Mouse (Mus musculus): Measurements from ENCODE around the gene Nop2. TPM values are rescaled to one million over a fixed set of nuclear protein-coding genes. Genes with fewer than 3 reads are reported as not detected.
"Not testable (repeated sequence)": the region's sequence is repeated elsewhere in the genome, so short reads cannot be mapped to it uniquely, and the experiment has no call there.

The Nop2 gene
- total RNA-seq, 4 experiments from 2014 or later = 41.6 to 48.8 (median 43.4) TPM

GRCm38 (mm10) chr6:125154550-125154949, 22.8 kb downstream of the Nop2 start:
- DNase-seq = no peak

GRCm38 (mm10) chr6:125155262-125155661, 23.6 kb downstream of the Nop2 start:
- DNase-seq = no peak

GRCm38 (mm10) chr6:125156491-125156890, 24.8 kb downstream of the Nop2 start:
- no peak for DNase-seq

- DNase-seq = no peak
Measured at GRCm38 (mm10) chr6:125156903-125157614, 25.4 kb downstream of the Nop2 start.

- no peak for DNase-seq
Measured at GRCm38 (mm10) chr6:125158944-125159492, 27.3 kb downstream of the Nop2 start.

GRCm38 (mm10) chr6:125159773-125160557, 28.3 kb downstream of the Nop2 start:
- DNase-seq = no peak

- DNase-seq = no peak
Measured at GRCm38 (mm10) chr6:125160558-125160853, 28.8 kb downstream of the Nop2 start.

GRCm38 (mm10) chr6:125160854-125161760, 29.4 kb downstream of the Nop2 start:
- peak; percentile 74 for DNase-seq

GRCm38 (mm10) chr6:125161971-125162370, 30.3 kb downstream of the Nop2 start:
- peak; percentile 69 for DNase-seq

GRCm38 (mm10) chr6:125162615-125163305, 31.1 kb downstream of the Nop2 start:
- not testable (repeated sequence) for DNase-seq

- peak; percentile 55 for DNase-seq
Measured at GRCm38 (mm10) chr6:125163801-125164657, 32.3 kb downstream of the Nop2 start.

- peak; percentile 66 for DNase-seq
Measured at GRCm38 (mm10) chr6:125164672-125165327, 33.1 kb downstream of the Nop2 start.

- peak; percentile 96 for DNase-seq
Measured at GRCm38 (mm10) chr6:125165328-125165891, 33.7 kb downstream of the Nop2 start.

GRCm38 (mm10) chr6:125166051-125166751, 34.5 kb downstream of the Nop2 start, which contains the start of gene Gapdh:
TSS of gene Gapdh (minus strand) at chr6:125166467.
- DNase-seq = peak; percentile 90

- DNase-seq = peak; percentile 59
Measured at GRCm38 (mm10) chr6:125166861-125167650, 35.3 kb downstream of the Nop2 start.

- DNase-seq = no peak
Measured at GRCm38 (mm10) chr6:125168086-125168485, 36.4 kb downstream of the Nop2 start.

GRCm38 (mm10) chr6:125170194-125170593, 38.5 kb downstream of the Nop2 start:
- DNase-seq = no peak

- DNase-seq = no peak
Measured at GRCm38 (mm10) chr6:125172474-125172873, 40.8 kb downstream of the Nop2 start.

All from adrenal gland, adult 8-10 months (tissue).